Mouse (Mus musculus) c-Kit-positive CD71-positive TER-119-negative erythroid progenitor cells, embryonic 14.5 days (primary cell): ENCODE results near the gene Wars.

ENCODE experiments used
- DNase-seq: peaks from one replicate; pipeline ENCODE4 v3.0.0-alpha.2; 2013; ENCODE audit warnings: low read depth

Gene Wars

GRCm38 (mm10) chr12:108909846-108910433 lies 16.0 kb upstream of the Wars start:
- no peak for DNase-seq

- no peak for DNase-seq
Measured at GRCm38 (mm10) chr12:108906398-108906797, 12.4 kb upstream of the Wars start.

- DNase-seq = no peak
Measured at GRCm38 (mm10) chr12:108905620-108906302, 11.8 kb upstream of the Wars start.

GRCm38 (mm10) chr12:108904276-108904653 lies 10.3 kb upstream of the Wars start:
- DNase-seq = no peak

GRCm38 (mm10) chr12:108903600-108904275 lies 9.8 kb upstream of the Wars start:
- no peak for DNase-seq

- peak; percentile 52 for DNase-seq
Measured at GRCm38 (mm10) chr12:108902940-108903339, 9.0 kb upstream of the Wars start.

GRCm38 (mm10) chr12:108901346-108901745 lies 7.4 kb upstream of the Wars start:
- DNase-seq = no peak

GRCm38 (mm10) chr12:108896006-108896405 lies 2.0 kb upstream of the Wars start:
- peak; percentile 28 for DNase-seq

GRCm38 (mm10) chr12:108894432-108894816 lies 450 bp upstream of the Wars start:
- no peak for DNase-seq

GRCm38 (mm10) chr12:108892989-108893714 lies 822 bp downstream of the Wars start, which contains the start of gene Wdr25:
TSS of gene Wdr25 (plus strand) at chr12:108893631.
- peak; percentile 43 for DNase-seq

GRCm38 (mm10) chr12:108888632-108889031 lies 5.3 kb downstream of the Wars start:
- no peak for DNase-seq

GRCm38 (mm10) chr12:108887077-108887476 lies 6.9 kb downstream of the Wars start:
- no peak for DNase-seq

GRCm38 (mm10) chr12:108885906-108886305 lies 8.1 kb downstream of the Wars start:
- no peak for DNase-seq

- DNase-seq = no peak
Measured at GRCm38 (mm10) chr12:108882776-108883175, 11.2 kb downstream of the Wars start.

- DNase-seq = no peak
Measured at GRCm38 (mm10) chr12:108881192-108881591, 12.8 kb downstream of the Wars start.

GRCm38 (mm10) chr12:108880606-108881005 lies 13.4 kb downstream of the Wars start:
- no peak for DNase-seq

GRCm38 (mm10) chr12:108879138-108879537 lies 14.8 kb downstream of the Wars start:
- no peak for DNase-seq

- no peak for DNase-seq
Measured at GRCm38 (mm10) chr12:108873122-108873521, 20.9 kb downstream of the Wars start.

- DNase-seq = no peak
Measured at GRCm38 (mm10) chr12:108869575-108869974, 24.4 kb downstream of the Wars start.

GRCm38 (mm10) chr12:108865007-108865494 lies 28.9 kb downstream of the Wars start:
- no peak for DNase-seq

- DNase-seq = no peak
Measured at GRCm38 (mm10) chr12:108858486-108858885, 35.5 kb downstream of the Wars start.

GRCm38 (mm10) chr12:108857589-108858184 lies 36.3 kb downstream of the Wars start:
- no peak for DNase-seq
